Mouse (Mus musculus) ES-Bruce4 (cell line): ENCODE results near the gene Lgi1.

Experiments used
- CTCF ChIP-seq: IDR thresholded peaks from one replicate; pipeline ENCODE4 v1.8.1; 2011; ENCODE audit warnings: low read depth, low read length
- EP300 ChIP-seq: IDR thresholded peaks from 2 replicates; pipeline ENCODE4 v1.6.1; 2011; ENCODE audit warnings: low read depth, low read length; ENCODE audit not compliant: insufficient read depth
- POLR2A ChIP-seq: IDR thresholded peaks from one replicate; pipeline ENCODE4 v1.8.1; 2011; ENCODE audit warnings: low read length; ENCODE audit not compliant: insufficient read depth

DNA sequence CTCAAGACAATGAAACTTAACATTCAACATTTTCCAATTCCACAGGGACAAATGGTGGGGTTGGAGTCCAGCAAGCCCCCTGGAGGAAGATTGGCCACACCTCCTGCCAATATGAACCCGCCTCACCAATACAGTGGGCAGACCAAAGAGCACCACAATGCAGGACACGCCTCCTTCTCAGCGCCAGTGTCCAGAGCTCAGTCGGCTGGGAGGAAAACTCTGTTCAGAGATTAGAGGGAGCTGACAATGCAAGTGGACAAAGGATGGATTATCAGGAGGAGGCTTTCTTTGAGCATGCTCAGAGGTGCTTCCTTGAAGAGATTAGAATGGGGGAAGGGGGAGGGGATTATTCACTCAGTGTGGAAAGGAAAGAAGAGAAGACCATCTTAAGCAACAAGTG lies 62.7 kb downstream of the Lgi1 start:
- TF ChIP-seq CTCF (no peak), POLR2A (no peak), EP300 (no peak)
